Mouse (Mus musculus) cerebellum, postnatal 10 days (tissue): Measurements from ENCODE around the gene Ramp1.

Source experiments
- DNase-seq, 2 experiments: peaks; one replicate each; pipeline ENCODE4 v3.0.0; 2021; ENCODE audit warnings: mixed read lengths in 2 of 2

Gene Ramp1

DNA sequence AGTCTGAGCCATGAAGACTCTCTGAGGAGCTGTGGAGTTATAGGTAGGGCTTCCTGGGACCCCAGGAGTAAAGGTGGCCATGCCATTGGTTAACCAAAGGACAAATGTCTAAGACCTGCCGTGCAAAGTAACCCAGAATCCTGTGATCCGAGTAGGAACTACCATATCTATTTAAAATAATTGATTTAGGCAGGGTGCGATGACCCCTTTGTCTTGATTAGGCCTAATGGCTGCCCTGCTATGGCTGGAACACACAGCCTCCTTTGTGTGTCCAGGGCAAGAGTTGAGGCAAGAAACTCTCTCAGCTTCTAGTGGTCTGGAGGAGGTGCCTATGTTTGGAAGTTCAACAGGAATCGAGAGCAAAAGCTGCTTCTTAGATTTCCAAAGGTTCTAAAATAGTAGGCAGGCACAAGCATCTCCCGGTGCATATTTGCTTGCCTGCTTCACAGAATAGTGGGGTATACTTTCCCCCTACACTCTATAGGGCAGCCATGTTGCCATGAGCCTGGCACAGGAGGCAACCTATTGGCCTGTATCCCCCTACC lies 24.7 kb downstream of the Ramp1 start:
- DNase-seq: no peak

GRCm38 (mm10) chr1:91205651-91206050 lies 26.0 kb downstream of the Ramp1 start:
- DNase-seq: peak; percentile 25 to 27

- peak; percentile 52 to 53 for DNase-seq
Measured at GRCm38 (mm10) chr1:91206336-91206735, 26.7 kb downstream of the Ramp1 start.

GRCm38 (mm10) chr1:91206873-91207272 lies 27.3 kb downstream of the Ramp1 start:
- DNase-seq: peak in 1 of 2 experiments; percentile 13

- DNase-seq: peak; percentile 53 to 64
Measured at GRCm38 (mm10) chr1:91207334-91208074, 27.9 kb downstream of the Ramp1 start.

DNA sequence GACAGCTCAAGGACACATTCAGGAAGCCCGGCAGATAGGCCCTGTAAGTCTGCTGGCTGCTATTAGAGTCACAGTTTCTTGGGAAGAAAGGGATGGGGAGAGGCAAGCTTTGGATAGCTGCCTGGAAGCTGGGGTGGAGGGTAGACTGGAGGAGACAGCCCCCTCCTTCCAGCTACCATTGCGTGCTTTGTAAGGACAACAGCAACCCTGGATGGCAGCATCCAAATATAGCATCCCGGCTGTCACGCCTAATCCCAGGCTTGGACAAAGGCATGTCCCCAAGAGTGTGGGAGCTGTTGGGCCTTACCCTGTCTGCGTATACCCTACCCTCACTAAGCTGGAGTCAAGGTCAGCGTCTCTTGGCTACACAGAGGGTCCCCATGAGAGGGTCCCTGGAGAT lies 29.7 kb downstream of the Ramp1 start:
- DNase-seq: peak; percentile 64 to 72

- peak; percentile 73 to 82 for DNase-seq
Measured at GRCm38 (mm10) chr1:91209785-91210184, 30.2 kb downstream of the Ramp1 start.

DNA sequence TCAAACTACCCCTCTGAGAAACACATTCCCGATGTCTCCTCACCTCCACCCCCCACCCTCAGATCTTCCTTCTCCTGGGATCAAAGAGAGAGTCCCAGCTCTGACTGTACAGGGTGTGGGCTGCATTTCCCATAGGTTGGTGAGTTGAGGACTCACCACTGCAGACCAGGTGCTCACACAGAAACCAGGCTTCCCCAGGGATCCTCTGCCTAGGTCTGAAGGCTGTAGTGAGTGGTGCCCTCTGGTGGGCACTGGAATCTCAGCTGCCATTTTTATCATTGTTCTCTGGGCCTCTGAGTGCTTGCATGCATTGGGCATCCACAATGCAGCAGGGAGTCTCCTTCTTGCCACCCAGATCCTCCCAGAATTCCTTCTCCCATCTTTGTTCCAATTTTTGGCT lies 31.5 kb downstream of the Ramp1 start:
- peak; percentile 75 to 77 for DNase-seq

GRCm38 (mm10) chr1:91211591-91212008 lies 32.0 kb downstream of the Ramp1 start:
- DNase-seq: peak; percentile 56 to 62

DNA sequence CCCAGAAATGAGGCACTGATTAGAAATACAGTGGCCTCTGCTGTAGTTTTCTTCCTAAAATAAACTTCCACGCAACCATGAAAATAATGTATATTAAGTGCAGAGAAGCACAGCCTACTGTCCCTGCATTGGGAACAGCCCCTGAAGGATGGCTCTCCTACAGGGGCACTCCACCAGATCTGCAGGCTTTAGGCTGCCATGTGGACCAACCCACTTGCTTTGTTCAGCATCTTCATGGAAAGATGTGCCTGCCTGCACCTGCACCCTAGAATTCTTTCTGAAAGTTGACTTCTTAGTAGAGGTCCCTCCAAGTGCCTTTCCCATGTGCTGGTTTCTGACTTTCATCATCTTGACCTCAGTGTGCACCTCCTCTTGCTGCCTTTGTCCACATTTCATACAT lies 35.6 kb downstream of the Ramp1 start:
- no peak for DNase-seq

- peak; percentile 48 to 60 for DNase-seq
Measured at GRCm38 (mm10) chr1:91215981-91216380, 36.4 kb downstream of the Ramp1 start.

DNA sequence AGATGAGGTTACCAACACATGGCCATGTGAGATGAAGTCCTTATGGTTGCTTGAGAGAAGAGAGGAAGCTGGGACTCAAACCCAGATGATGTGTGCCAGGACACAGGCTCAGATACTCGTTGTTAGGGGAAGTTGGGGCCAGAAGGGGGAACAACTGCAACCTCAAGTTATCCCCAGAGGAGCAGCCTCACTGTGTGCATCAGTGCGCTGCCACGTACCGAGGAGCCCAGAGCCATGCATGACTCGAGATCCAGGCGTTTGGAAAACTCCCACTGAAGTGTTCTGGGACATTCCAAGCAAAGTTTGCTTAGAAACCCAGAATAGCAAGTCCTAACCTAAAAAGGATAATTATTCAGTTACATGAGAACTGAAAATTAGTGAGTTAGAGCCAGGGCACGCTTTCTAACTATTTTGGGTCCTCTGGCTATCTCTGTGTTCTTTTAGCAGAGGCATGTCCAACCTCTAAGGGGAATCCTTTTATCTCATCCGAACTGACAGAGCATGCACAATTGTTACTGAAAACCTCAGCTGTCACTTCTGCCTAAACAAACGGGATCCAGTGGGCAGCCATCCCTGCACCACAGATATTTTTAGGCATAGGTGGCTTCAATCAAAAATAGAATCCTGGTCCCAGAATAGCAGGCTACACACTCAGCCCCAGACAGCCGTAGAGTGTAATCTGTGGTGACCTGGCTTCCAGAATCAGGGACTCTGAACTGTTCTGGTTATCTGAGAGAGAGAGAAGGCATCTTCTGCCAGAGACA lies 37.1 kb downstream of the Ramp1 start:
- DNase-seq: peak; percentile 27 to 30

GRCm38 (mm10) chr1:91219641-91220321 lies 40.2 kb downstream of the Ramp1 start:
- no peak for DNase-seq

DNA sequence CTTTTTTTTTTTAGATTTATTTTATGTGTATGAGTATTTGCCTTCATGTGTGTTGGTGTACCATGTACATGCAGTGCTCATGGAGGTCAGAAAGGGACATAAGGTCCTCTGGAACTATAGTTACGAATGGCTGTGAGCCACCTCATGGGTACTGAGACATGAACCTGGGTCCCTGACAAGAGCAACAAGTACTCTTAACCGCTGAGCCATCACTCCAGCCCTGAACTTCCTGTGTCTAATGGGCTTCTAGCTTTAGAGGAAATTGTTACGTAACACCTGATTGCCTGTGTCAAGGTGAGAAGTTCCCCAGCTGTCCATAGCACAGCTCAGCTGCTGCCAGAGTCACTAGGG lies 40.7 kb downstream of the Ramp1 start:
- DNase-seq: no peak

DNA sequence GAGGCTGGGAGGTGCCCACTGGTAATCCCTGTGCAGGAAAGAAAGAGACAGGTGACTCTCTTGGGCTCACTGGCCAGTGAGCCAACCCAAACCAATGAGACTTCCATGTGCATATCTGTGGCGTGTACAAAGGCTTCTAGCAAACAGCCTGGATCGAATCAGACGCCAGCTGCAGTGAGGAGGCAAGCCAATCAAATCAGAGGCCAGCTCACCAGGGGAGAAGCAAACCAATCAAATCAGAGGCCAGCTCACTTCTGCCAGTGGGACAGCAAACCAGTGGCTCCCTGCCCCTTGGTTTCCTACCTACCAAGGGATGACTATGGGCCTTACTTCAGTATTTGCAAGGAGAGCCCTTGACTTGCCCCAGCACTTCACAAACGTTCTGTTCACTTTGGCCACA lies 46.9 kb downstream of the Ramp1 start:
- DNase-seq: peak; percentile 19 to 28

- DNase-seq: no peak
Measured at GRCm38 (mm10) chr1:91227381-91228054, 47.9 kb downstream of the Ramp1 start.

GRCm38 (mm10) chr1:91231142-91231541 lies 51.5 kb downstream of the Ramp1 start:
- DNase-seq: no peak

DNA sequence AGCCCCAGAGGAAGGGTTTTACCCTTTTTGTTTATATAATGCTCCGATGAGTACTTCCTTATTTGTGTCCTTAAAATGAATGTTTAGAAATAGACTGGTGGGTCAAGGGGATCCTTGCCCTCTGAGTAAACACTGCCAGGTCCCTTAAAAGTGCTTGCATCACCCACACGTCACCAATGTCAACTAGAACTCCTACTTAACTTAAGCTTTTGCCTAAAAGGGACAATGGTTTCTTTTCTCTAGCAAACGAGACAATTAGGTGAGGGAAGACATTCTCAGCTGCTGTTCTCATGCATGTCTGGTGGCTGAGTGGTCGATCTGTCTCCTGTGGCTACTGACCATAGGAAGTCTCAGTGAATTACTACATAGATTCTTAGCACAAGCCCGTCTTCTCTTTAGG lies 52.3 kb downstream of the Ramp1 start:
- no peak for DNase-seq

- no peak for DNase-seq
Measured at GRCm38 (mm10) chr1:91235395-91235794, 55.8 kb downstream of the Ramp1 start.

DNA sequence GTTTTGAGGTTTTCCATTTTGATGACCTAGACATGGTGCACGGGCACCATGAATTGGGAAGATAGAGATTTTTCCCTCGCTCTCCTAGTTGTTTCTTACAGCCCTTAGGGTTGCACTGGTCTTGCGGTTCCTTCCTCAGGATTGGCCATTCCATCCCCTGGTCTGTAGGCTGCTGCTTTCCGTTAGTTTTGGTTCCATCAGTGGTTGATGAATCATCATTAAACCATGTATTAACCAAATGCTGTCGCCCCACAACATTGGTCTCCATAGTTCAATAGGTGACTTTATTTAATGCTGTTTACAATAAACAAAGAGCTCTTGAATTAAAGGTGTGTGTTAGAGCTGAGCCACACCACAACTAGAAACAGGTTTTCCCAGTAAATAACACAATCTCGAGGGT lies 58.1 kb downstream of the Ramp1 start:
- no peak for DNase-seq

- peak; percentile 73 to 78 for DNase-seq
Measured at GRCm38 (mm10) chr1:91239112-91239511, 59.5 kb downstream of the Ramp1 start.

DNA sequence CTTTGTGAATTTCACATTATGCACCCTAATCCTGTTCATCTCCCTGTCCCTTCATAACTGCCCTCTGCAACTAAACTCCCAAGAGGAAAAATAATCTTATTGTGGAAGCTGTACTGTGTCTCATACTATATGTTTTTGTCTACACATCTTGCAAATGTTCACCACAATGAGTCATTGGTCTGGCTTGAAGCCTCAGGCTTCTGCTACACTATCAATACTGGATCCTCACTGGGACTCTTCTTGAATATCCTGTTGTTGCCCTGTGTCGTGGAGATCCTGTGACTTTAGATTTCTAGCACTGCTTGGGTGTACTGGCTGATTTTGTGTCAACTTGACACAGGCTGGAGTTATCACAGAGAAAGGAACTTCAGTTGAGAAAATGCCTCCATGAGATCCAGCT lies 60.2 kb downstream of the Ramp1 start:
- DNase-seq: no peak

- DNase-seq: no peak
Measured at GRCm38 (mm10) chr1:91240685-91241084, 61.1 kb downstream of the Ramp1 start.
